Mouse (Mus musculus) intestine, postnatal 0 days (tissue): ENCODE data around the gene Smarcal1. TPM values are rescaled to one million over a fixed set of nuclear protein-coding genes. Genes with fewer than 3 reads are reported as not detected.
A peak's percentile ranks its signal among the peaks of the same experiment; 100 is the strongest.

ENCODE experiments used
- ATAC-seq: fragments of 200-750 bp; cut with Nextera tagmentation; 2 replicates; pipeline ENCODE4 v1.8.0; 2017; ENCODE audit warnings: mild to moderate bottlenecking, moderate TSS enrichment, moderate library complexity
- H3K27ac ChIP-seq: fragments of 300-500 bp; sonication (generic); 2 replicates; pipeline ENCODE4 v1.5.1; 2014; ENCODE audit warnings: mild to moderate bottlenecking, low read depth, low read length, moderate library complexity
- H3K27me3 ChIP-seq: fragments of 300-500 bp; sonication (generic); replicated peaks from 2 replicates; pipeline ENCODE4 v1.6.1; 2014; ENCODE audit warnings: low read length, mixed read lengths; ENCODE audit not compliant: control insufficient read depth, insufficient read depth
- H3K36me3 ChIP-seq: fragments of 300-500 bp; sonication (generic); 2 replicates; pipeline ENCODE4 v1.6.1; 2014; ENCODE audit warnings: mild to moderate bottlenecking, moderate library complexity; ENCODE audit not compliant: control insufficient read depth, insufficient read depth
- H3K4me1 ChIP-seq: fragments of 300-500 bp; sonication (generic); replicated peaks from 2 replicates; pipeline ENCODE4 v1.6.1; 2014; ENCODE audit warnings: antibody characterized with exemption, low read length, mixed read lengths; ENCODE audit not compliant: control insufficient read depth, insufficient read depth
- H3K4me2 ChIP-seq: fragments of 300-500 bp; sonication (generic); replicated peaks from 2 replicates; pipeline ENCODE4 v1.6.1; 2014; ENCODE audit warnings: low read depth, mild to moderate bottlenecking, moderate library complexity
- H3K4me3 ChIP-seq: fragments of 300-500 bp; sonication (generic); 2 replicates; pipeline ENCODE4 v1.5.1; 2014; ENCODE audit warnings: low read depth, low read length
- H3K9ac ChIP-seq: fragments of 300-500 bp; sonication (generic); 2 replicates; pipeline ENCODE4 v1.6.1; 2014; ENCODE audit warnings: mild to moderate bottlenecking, low read depth, low read length
- H3K9me3 ChIP-seq: fragments of 300-500 bp; sonication (generic); 2 replicates; pipeline ENCODE4 v1.6.1; 2016; ENCODE audit warnings: mixed run types; ENCODE audit not compliant: control insufficient read depth
- CTCF ChIP-seq: sonication (generic); IDR thresholded peaks from 2 replicates; pipeline ENCODE4 v1.5.1; 2016; ENCODE audit warnings: low read depth, mild to moderate bottlenecking, control low read depth, antibody characterized with exemption, moderate library complexity
- WGBS: fragments of 180-500 bp; shearing (Covaris S2); extraction: QIAGEN DNeasy Blood & Tissue Kit; methylation state at CpG from one replicate; pipeline ENCODE4 v1.1.7; 2014; 5-methylcytosine and 5-hydroxymethylcytosine counted together
- polyA plus RNA-seq: library from polyadenylated mRNA; unstranded; fragments of >200 nt; fragmentation: Nextera tagmentation; extraction: Ambion mirVana; gene quantifications from 2 replicates; pipeline ENCODE4 v1.2.1, GENCODE M21; 2015

Gene Smarcal1
- polyA plus RNA-seq, 1 experiment from 2014 or later = 5.4 TPM

DNA sequence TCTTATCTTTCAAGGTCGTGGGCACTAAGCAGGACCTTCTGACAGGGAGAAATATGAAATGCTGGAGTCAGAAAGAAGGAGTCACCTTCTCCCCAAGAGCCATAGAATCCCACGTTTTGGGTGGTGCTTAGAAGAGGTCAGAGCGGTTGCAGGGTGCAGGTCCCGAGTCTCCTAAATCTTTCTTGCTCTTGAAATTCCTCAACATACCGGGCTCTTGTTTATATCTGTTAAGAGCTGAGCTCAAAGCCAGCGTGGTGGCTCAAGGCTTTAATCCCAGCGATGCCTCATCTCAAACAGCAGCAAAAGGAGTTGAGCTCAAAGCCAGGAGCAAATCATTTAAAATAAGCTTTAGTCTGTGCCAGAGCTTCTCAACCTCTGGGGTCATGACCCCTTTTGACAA, 8.4 kb upstream of the Smarcal1 start:
- H3K4me3 ChIP-seq = no peak overlapping the region
- H3K4me2 ChIP-seq = no peak overlapping the region
- H3K9me3 ChIP-seq = no peaks in the 10 kb centered on the region
- no peaks in the 10 kb centered on the region; the same call in none of the 2 replicates for H3K27me3 ChIP-seq
- H3K4me1 ChIP-seq = no peaks in the 10 kb centered on the region
- H3K27ac ChIP-seq = no peak overlapping the region
- ATAC-seq = no peak
- H3K9ac ChIP-seq = no peak overlapping the region
- 32% methylated on average over 7 of the region's 7 CpGs for WGBS
- no peak for TF ChIP-seq CTCF
- H3K36me3 ChIP-seq = no peaks in the 10 kb centered on the region

DNA sequence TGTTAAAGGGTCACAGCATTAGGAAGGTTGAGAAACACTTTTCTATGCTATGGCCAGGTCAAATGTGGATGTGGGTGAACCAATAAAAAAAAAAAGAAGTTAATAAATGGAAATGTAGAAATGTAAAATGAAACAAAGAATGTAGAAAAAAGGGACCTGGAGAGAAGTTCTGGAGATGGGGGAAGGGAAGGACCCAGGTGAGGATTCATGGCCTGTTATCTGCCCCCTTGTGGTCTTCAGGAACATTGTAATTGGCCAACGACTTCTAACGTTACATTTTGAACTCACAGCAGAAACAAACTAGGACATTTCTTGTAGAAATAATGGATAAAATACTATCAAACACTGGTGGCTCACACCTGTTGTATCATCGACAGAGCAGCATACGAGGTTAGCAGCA, 7.9 kb upstream of the Smarcal1 start:
- WGBS = 43% methylated on average over 4 of the region's 4 CpGs
- Histone ChIP-seq H3K9ac (no peak overlapping the region), H3K36me3 (no peaks in the 10 kb centered on the region), H3K27ac (no peak overlapping the region), H3K4me1 (no peaks in the 10 kb centered on the region), H3K9me3 (no peaks in the 10 kb centered on the region), H3K4me2 (no peak overlapping the region), H3K27me3 (no peaks in the 10 kb centered on the region; the same call in none of the 2 replicates), H3K4me3 (no peak overlapping the region)
- no peak for ATAC-seq
- TF ChIP-seq CTCF = peak; percentile 68

- no peak overlapping the region for H3K9ac ChIP-seq
- H3K36me3 ChIP-seq = no peaks in the 10 kb centered on the region
- no peaks in the 10 kb centered on the region for H3K9me3 ChIP-seq
- no peak overlapping the region for H3K4me3 ChIP-seq
- H3K27me3 ChIP-seq = no peaks in the 10 kb centered on the region; the same call in none of the 2 replicates
- TF ChIP-seq CTCF = no peak
- WGBS = 17% methylated on average over 12 of the region's 12 CpGs
- H3K4me2 ChIP-seq = no peak overlapping the region
- H3K27ac ChIP-seq = no peak overlapping the region
- H3K4me1 ChIP-seq = no peaks in the 10 kb centered on the region
- no peak for ATAC-seq
Observed at GRCm38 (mm10) chr1:72577481-72577922, 5.5 kb upstream of the Smarcal1 start.

DNA sequence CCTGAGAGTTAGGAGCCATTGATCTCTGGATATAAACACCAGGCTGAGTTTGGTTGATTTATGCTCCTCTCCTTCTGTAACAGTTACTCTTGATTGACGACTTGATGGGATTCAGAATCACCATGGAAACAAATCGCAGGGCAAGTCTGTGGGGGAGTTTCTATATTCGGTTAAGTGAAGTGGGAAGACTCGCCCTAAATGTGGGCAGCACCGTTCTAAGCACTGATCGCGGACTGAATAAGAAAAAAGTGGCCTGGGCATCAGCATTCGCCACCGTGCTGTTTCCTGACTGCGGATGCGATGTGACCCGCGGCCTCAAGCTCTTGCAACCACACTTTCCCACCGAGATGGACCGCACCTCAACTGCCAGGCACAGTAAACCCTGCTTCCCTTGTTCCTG, 4.7 kb upstream of the Smarcal1 start:
- Histone ChIP-seq H3K9me3 (no peaks in the 10 kb centered on the region), H3K27ac (no peak overlapping the region), H3K4me3 (no peak overlapping the region), H3K4me2 (no peak overlapping the region), H3K4me1 (no peaks in the 10 kb centered on the region), H3K9ac (no peak overlapping the region), H3K27me3 (no peaks in the 10 kb centered on the region; the same call in none of the 2 replicates), H3K36me3 (no peaks in the 10 kb centered on the region)
- no peak for ATAC-seq
- TF ChIP-seq CTCF = no peak
- WGBS = 47% methylated on average over 15 of the region's 15 CpGs

GRCm38 (mm10) chr1:72578806-72579205, 4.2 kb upstream of the Smarcal1 start:
- no peaks in the 10 kb centered on the region for H3K4me1 ChIP-seq
- no peak overlapping the region for H3K9ac ChIP-seq
- H3K4me3 ChIP-seq = no peak overlapping the region
- no peaks in the 10 kb centered on the region for H3K36me3 ChIP-seq
- no peaks in the 10 kb centered on the region; the same call in none of the 2 replicates for H3K27me3 ChIP-seq
- no peak overlapping the region for H3K27ac ChIP-seq
- no peak overlapping the region for H3K4me2 ChIP-seq
- 33% methylated on average over 4 of the region's 4 CpGs for WGBS
- ATAC-seq = no peak
- H3K9me3 ChIP-seq = no peaks in the 10 kb centered on the region
- no peak for TF ChIP-seq CTCF

DNA sequence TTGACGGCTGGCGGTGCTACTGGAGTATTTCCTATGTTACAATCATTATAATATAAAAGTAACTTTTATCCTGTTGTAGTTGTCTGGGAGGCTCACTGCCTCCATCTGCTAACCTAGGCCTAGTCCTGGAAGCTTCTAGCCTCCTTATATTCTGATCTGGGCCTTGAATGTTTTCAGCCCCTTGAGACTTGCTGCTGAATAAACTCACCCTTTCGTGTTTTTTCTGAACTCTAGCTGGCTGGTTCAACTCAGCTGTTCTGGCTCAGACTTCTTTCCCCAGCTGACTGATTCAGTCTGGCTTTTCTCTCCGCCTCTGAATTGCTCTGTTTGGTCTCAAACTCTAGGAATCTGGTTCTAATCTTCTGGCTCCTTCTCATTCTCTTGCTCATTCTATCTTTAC, 855 bp downstream of the Smarcal1 start:
- Histone ChIP-seq H3K36me3 (peaks cover 25% of the 10 kb centered on the region), H3K9me3 (no peaks in the 10 kb centered on the region), H3K4me2 (peak overlapping the region; percentile 69), H3K27ac (peak overlapping the region; percentile 30; the same call in 1 of the 2 replicates), H3K4me3 (peak overlapping the region; percentile 68), H3K4me1 (no peaks in the 10 kb centered on the region), H3K9ac (peak overlapping the region; percentile 35; the same call in 1 of the 2 replicates), H3K27me3 (no peaks in the 10 kb centered on the region)
- 57% methylated on average over 4 of the region's 4 CpGs for WGBS
- no peak for TF ChIP-seq CTCF
- no peak for ATAC-seq
